Mouse (Mus musculus) lung, postnatal 25 days (tissue): ENCODE results near the gene Ttc39d.
"Not testable (repeated sequence)": the region's sequence is repeated elsewhere in the genome, so short reads cannot be mapped to it uniquely, and the experiment has no call there.

Experiments
- DNase-seq: peaks from one replicate; pipeline ENCODE4 v3.0.0; 2022; ENCODE audit warnings: low spot score

Ttc39d gene

GRCm38 (mm10) chr17:80206671-80207581, at the start of gene Ttc39d, which contains the start of gene Srsf7:
TSS of gene Ttc39d (plus strand) at chr17:80207460.
TSS of gene Srsf7 (minus strand) at chr17:80207307.
- peak; percentile 98 for DNase-seq

- DNase-seq = no peak
Measured at GRCm38 (mm10) chr17:80157489-80157888, 49.8 kb upstream of the Ttc39d start.

GRCm38 (mm10) chr17:80160454-80160853, 46.8 kb upstream of the Ttc39d start:
- DNase-seq = peak; percentile 86

DNA sequence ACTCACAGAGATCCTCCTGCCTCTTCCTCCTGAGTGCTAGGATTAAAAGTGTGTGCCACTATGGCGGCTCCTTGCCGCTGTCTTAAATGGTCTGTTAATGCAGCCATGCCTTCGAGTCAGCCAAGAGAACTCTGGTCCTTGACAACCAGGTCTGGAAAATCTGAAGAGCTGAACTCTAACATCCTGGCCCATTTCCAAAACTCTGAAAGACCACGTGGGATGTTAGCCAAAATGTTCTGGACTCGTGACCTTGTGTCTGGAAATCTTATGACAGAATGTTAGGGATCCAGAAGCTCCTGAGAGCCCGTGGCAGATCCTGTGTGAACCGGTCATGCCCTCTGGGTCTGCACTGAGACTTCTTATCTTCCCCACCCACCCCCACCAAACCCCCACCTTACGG, 43.3 kb upstream of the Ttc39d start:
- DNase-seq = no peak

DNA sequence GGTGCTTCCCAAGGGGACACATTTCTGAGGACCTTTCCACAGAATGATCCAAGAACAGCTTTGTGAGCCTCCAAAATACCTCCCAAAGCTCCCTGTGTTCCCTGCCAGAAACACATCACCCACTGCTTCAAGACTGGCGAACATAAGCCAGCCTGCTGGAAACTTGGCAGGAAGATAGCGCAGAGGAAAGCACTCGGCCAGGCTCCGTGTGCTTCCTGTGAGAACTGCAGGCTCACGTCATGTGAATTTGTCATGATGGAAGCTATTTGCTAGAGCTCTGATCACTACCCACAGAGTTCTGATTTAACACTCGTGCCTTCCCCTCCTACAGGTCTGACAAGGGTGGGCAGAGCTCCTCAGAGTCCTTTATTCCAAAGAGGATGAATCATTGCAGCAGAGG, 41.5 kb upstream of the Ttc39d start:
- DNase-seq = peak; percentile 49

DNA sequence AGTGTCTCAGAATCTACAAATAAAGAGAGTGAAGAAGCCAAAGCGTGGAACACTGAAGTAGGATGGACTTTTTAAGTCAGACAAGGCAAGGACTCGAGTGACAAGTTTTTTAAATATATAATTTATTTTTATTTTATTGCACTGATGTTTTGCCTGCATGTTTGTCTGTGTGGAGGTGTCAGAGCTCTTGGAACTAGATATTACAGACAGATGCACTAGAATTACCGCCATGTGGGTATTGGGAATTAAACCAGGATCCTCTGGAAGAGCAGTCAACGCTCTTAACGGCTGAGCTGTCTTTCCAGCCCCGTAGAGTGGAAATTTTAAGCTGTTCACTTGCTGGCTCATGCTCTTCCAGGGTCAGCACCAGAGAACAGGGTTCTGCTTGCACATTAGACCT, 40.9 kb upstream of the Ttc39d start:
- no peak for DNase-seq

GRCm38 (mm10) chr17:80167436-80167835, 39.8 kb upstream of the Ttc39d start:
- DNase-seq = no peak

GRCm38 (mm10) chr17:80167851-80168251, 39.4 kb upstream of the Ttc39d start:
- DNase-seq = no peak

DNA sequence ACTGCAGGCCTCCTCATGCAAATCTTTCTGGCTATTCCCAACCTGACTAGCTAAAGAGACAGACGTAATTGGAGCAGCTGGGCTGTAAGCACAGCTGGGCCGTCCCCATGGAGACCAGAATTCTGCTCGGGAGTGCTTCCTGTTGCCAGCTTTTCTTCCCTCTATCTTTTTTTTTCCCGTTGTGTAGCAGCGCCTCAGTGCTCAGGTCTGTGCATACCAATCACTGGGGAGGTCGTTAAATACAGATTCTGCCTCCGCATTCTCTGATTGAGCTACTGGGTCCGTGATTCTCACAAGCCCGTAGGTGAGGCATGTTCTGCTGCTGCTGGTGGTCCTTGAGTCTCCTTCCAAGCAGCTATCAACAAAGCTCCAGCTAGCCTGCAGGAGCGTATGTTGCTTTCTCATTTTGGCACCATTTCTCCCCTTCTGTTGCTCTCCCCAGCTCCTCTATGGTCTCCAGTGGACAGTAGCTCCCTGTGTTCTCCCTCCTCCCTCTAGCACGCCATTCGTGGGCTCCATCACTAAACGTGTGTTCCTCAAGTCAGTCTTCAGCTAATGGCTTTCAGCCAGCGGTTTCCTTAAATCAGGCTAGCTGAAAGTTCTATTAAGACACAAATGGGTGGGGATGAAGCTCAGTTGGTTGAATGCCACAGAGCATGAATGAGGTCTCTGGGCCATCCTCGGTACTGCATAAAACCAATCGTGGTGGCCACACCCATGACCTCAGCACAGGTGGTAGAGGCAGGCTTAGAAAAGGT, 38.7 kb upstream of the Ttc39d start:
- DNase-seq = no peak

DNA sequence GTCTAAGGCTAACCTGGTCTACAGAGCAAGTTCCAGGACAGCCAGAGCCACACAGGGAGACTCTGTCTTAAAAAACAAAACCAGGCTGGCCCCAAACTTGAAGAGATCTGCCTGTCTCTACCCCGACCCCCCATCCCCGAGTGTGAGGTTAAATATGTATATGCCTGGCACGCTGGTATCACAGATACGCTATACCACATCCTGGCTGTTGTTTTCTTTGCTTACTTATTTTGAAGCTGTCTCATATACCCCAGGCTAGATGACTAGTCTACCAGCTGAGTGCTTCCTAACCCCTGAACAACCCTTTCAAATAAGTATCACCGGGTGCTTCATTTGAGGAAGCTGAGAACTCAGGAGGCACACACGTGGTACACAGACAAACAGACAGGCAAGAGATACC, 37.5 kb upstream of the Ttc39d start:
- DNase-seq = no peak

DNA sequence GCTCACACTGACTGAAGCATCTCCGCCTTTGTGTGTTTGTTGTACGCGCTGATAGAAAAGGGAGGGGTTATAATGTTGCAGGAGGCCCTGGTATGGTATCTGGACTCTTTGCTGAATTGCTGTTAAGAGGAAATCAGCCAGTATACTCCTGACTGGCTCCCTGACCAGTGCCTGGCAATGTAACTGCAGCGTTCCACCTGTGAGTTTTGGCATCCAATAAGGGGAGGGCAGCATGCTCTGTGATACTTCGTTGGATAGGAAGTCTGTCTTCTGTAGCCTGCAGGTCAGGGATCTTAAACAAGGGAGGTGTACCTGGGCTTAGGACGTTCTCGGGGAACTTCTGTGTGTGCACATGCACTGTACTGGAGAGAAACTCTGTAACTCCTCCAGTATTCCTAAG, 36.3 kb upstream of the Ttc39d start:
- no peak for DNase-seq

- no peak for DNase-seq
Measured at GRCm38 (mm10) chr17:80171948-80172347, 35.3 kb upstream of the Ttc39d start.

DNA sequence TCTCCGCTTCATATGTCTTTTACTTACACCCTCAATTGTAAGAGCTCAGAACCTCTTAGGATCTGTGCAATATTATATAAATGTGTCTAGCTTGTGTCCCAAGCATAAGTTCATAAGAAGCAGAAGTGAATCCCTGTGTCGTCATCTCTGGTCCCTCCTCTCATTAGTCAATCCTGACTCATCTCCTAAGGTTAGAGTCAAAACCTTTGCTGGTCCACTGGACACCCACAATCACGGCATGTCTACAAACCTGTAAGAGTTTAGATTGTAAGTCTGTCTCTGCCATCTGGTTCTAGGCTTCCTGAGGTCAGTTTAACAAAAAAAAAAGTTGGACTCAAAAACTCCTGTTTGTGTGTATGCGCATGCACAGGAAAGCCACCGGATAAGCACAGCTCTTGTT, 34.5 kb upstream of the Ttc39d start:
- DNase-seq = peak; percentile 34

- DNase-seq = no peak
Measured at GRCm38 (mm10) chr17:80173708-80174107, 33.6 kb upstream of the Ttc39d start.

- DNase-seq = no peak
Measured at GRCm38 (mm10) chr17:80174146-80174545, 33.1 kb upstream of the Ttc39d start.

DNA sequence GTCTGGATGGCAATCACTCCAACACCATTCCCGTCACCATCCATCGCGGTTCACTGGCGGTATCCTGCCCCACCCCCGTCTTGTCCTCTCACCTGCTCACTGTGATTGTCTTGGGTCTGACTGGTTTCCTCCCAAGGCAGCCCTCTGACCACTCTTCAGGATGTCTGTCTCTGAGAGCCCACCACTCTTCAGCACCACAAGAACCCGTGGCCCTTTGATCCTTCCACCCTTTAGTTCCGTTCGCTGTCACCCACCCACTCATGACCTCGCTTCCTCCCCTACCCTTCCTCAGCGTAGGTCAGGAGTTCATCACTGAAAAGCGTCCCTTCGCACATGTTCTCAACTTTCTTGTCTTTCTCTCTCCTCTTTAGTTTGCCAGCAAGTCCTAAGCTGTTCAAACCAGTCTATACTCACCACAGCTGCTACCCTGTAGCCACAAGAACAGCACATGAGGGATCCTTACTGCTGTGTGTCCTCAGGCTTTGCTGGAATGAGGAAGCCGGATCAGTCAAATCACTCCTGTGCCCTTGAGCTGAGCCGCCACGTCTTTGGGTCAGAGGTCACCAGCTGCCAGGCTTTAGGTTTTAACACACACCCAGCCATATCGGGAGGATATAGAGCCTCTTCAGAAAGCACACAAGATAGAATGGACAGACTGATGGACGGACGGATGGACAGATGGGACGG, 32.4 kb upstream of the Ttc39d start:
- no peak for DNase-seq

DNA sequence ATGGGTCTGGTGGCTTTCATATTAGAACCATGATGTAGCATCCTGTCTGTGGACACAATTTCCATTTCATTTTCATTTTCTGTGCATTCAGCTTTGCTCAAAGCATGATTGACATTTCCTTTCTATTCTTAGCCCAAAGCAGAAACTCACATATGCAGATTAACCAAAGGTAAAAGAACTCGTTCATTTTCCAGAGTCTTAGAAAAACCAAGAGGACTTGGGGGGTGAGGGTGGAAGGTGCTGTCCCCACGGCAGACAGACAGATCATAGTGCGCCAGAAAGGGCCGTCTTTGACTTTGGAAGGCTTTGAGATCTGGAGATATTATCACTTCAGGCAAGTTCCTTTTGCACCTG, 31.9 kb upstream of the Ttc39d start:
- no peak for DNase-seq

DNA sequence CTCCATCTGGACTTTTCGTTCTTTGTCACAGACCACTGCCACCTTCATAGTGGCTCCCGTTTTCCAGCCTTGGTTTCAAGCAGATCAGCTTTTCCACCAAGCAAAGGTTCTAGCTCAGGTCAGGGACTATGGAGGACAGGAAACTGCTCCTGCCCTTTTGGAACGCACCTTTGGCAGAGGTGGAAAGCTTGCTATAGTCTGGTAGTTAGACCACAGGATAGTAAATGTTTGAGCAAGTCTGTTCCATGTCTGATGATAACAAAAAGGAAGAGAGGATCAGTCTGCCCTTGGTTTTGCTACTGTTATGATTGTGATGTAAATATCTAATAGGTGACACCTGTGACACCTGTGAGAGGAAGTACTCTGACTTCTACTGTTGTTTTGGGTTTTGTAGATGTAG, 31.3 kb upstream of the Ttc39d start:
- no peak for DNase-seq

DNA sequence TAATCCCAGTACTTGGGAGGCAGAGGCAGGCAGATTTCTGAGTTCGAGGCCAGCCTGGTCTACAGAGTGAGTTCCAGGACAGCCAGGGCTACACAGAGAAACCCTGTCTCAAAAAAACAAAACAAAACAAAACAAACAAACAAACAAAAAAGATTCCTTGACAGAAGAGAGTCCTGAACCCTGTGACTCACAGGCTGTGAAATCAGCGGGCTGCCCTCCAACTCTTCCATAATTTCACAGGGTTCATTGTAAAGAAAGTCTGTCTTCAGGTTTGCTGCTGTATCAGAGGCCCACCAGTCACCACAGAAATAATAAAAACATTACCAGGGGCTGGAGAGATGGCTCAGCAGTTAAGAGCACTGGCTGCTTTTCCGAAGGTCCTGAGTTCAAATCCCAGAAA, 28.4 kb upstream of the Ttc39d start:
- not testable (repeated sequence) for DNase-seq

DNA sequence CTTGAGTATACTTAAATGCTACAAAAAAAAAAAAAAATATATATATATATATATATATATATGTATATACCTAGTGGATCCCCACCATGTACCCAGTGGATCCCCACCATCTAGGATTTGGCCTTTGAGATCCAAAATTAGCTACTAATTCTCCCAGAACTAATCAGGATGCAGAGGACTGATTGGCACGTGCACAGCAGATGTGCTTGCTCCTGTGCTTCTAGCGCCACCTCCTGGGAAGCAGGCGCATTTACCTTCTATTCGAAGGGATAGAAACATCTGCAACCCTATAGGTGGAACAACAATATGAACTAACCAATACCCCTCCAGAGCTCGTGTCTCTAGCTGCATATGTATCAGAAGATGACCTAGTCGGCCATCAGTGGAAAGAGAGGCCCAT, 27.3 kb upstream of the Ttc39d start:
- DNase-seq = peak; percentile 81

DNA sequence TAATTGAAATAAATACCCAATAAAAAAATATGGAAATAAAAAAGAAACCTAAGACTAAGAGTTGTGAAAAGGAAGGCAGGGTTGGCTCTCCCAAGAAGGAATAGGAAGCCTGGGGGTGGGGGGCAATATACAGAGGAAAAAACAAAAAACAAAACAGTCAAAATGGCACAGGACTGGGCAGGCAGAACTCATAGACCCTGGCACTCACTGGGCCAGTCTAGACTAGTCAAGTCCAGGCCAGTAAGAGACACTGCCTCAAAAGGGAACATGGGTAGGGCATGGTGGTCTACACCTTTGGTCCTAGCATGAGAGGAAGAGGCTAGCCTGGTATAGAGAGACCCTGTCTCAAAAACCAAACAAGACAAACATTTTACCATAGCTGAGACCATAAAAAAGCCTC, 26.8 kb upstream of the Ttc39d start:
- DNase-seq = no peak

- DNase-seq = no peak
Measured at GRCm38 (mm10) chr17:80183615-80184014, 23.6 kb upstream of the Ttc39d start.

GRCm38 (mm10) chr17:80193075-80193474, 14.2 kb upstream of the Ttc39d start:
- no peak for DNase-seq
